Mouse (Mus musculus) bone marrow, adult 2 months (tissue): Measurements from ENCODE around the gene Farp1. TPM values are rescaled to one million over a fixed set of nuclear protein-coding genes. Genes with fewer than 3 reads are reported as not detected.

Source experiments
- H3K27ac ChIP-seq: fragments of 200-500 bp; 2 replicates; pipeline ENCODE4 v1.5.1; 2012; ENCODE audit warnings: low read depth, mild to moderate bottlenecking, control low read depth, inconsistent platforms, low read length; ENCODE audit not compliant: control insufficient read depth, poor library complexity, insufficient read depth
- H3K4me1 ChIP-seq: fragments of 200-500 bp; 2 replicates; pipeline ENCODE4 v1.6.1; 2011; ENCODE audit warnings: low read length; ENCODE audit not compliant: control insufficient read depth, insufficient read depth
- H3K4me3 ChIP-seq: fragments of 200-500 bp; replicated peaks from 2 replicates; pipeline ENCODE3; 2011; ENCODE audit warnings: mild to moderate bottlenecking, low read depth, low read length, control low read depth; ENCODE audit not compliant: control insufficient read depth
- CTCF ChIP-seq: fragments of 200-500 bp; IDR thresholded peaks from 2 replicates; pipeline ENCODE4 v1.5.1; 2011; ENCODE audit warnings: low read length, control low read depth; ENCODE audit not compliant: control insufficient read depth, insufficient read depth
- POLR2A ChIP-seq: fragments of 200-500 bp; IDR thresholded peaks from 2 replicates; pipeline ENCODE4 v1.6.1; 2011; ENCODE audit warnings: low read depth, mild to moderate bottlenecking, control low read depth, low read length, borderline replicate concordance; ENCODE audit not compliant: control insufficient read depth
- WGBS: fragments of 180-500 bp; shearing (Covaris S2); methylation state at CpG from one replicate; pipeline ENCODE4 v1.1.7; 2018; 5-methylcytosine and 5-hydroxymethylcytosine counted together
- polyA plus RNA-seq: library from polyadenylated mRNA; stranded (reverse); fragments of >200 nt; gene quantifications from 2 replicates; pipeline ENCODE4 v1.2.4, GENCODE M21; 2011; ENCODE audit warnings: low replicate concordance; ENCODE audit not compliant: missing spikeins, insufficient read depth, insufficient read length

Farp1 gene
- polyA plus RNA-seq, 1 experiment, result 4.2 TPM

- Histone ChIP-seq H3K4me1 (no peaks in the 10 kb centered on the region), H3K4me3 (no peak overlapping the region), H3K27ac (no peak overlapping the region)
- TF ChIP-seq CTCF (no peak), POLR2A (no peak)
- WGBS, result 83% methylated on average over 15 of the region's 15 CpGs
These were observed 172.6 kb downstream of the Farp1 start for GRCm38 (mm10) chr14:121207441-121208158.

- no peaks in the 10 kb centered on the region for H3K4me1 ChIP-seq
- no peak overlapping the region for H3K4me3 ChIP-seq
- WGBS, result 61% methylated on average over 3 of the region's 3 CpGs
- TF ChIP-seq POLR2A (no peak), CTCF (no peak)
- H3K27ac ChIP-seq, result no peak overlapping the region
These were observed 173.1 kb downstream of the Farp1 start for GRCm38 (mm10) chr14:121208159-121208515.

- WGBS, result 64% methylated on average over 3 of the region's 3 CpGs
- no peak overlapping the region for H3K4me3 ChIP-seq
- TF ChIP-seq POLR2A, result no peak
- no peak for TF ChIP-seq CTCF
- no peak overlapping the region for H3K27ac ChIP-seq
- H3K4me1 ChIP-seq, result no peaks in the 10 kb centered on the region; the same call in 1 of the 2 replicates
These were observed 175.3 kb downstream of the Farp1 start for GRCm38 (mm10) chr14:121210318-121210717.

- 82% methylated on average over 4 of the region's 4 CpGs for WGBS
- Histone ChIP-seq H3K4me3 (no peak overlapping the region), H3K4me1 (no peaks in the 10 kb centered on the region; the same call in 1 of the 2 replicates), H3K27ac (no peak overlapping the region)
- TF ChIP-seq CTCF (no peak), POLR2A (no peak)
These were observed 178.7 kb downstream of the Farp1 start for GRCm38 (mm10) chr14:121213650-121214049.

- no peak for TF ChIP-seq CTCF
- TF ChIP-seq POLR2A, result no peak
- H3K4me3 ChIP-seq, result no peak overlapping the region
- 82% methylated on average over 11 of the region's 11 CpGs for WGBS
- H3K4me1 ChIP-seq, result no peaks in the 10 kb centered on the region; the same call in 1 of the 2 replicates
- no peak overlapping the region for H3K27ac ChIP-seq
These were observed 179.7 kb downstream of the Farp1 start for GRCm38 (mm10) chr14:121214636-121215257.

GRCm38 (mm10) chr14:121215817-121216216, 180.8 kb downstream of the Farp1 start:
- TF ChIP-seq POLR2A, result no peak
- TF ChIP-seq CTCF, result no peak
- 83% methylated on average over 5 of the region's 5 CpGs for WGBS
- no peaks in the 10 kb centered on the region; the same call in 1 of the 2 replicates for H3K4me1 ChIP-seq
- H3K27ac ChIP-seq, result no peak overlapping the region
- no peak overlapping the region for H3K4me3 ChIP-seq

GRCm38 (mm10) chr14:121216672-121217071, 181.7 kb downstream of the Farp1 start:
- H3K4me1 ChIP-seq, result no peaks in the 10 kb centered on the region; the same call in 1 of the 2 replicates
- WGBS, result 63% methylated on average over 6 of the region's 6 CpGs
- TF ChIP-seq POLR2A (no peak), CTCF (no peak)
- H3K27ac ChIP-seq, result no peak overlapping the region
- H3K4me3 ChIP-seq, result no peak overlapping the region

GRCm38 (mm10) chr14:121218620-121219019, 183.6 kb downstream of the Farp1 start:
- H3K4me1 ChIP-seq, result no peaks in the 10 kb centered on the region; the same call in 1 of the 2 replicates
- H3K4me3 ChIP-seq, result no peak overlapping the region
- H3K27ac ChIP-seq, result no peak overlapping the region
- peak; percentile 26; the same call in 1 of the 2 replicates for TF ChIP-seq CTCF
- no peak for TF ChIP-seq POLR2A
- WGBS, result 75% methylated on average over 7 of the region's 7 CpGs
